Mouse (Mus musculus) naive thymus-derived CD4-positive, alpha-beta T cell, adult 2 months (primary cell): Measurements from ENCODE around the gene Gm10720.
"Not testable (repeated sequence)": the region's sequence is repeated elsewhere in the genome, so short reads cannot be mapped to it uniquely, and the experiment has no call there.

Experiments
- DNase-seq: peaks from one replicate; pipeline ENCODE4 v3.0.0-alpha.2; 2011; ENCODE audit warnings: low read depth

Gm10720 gene

DNA sequence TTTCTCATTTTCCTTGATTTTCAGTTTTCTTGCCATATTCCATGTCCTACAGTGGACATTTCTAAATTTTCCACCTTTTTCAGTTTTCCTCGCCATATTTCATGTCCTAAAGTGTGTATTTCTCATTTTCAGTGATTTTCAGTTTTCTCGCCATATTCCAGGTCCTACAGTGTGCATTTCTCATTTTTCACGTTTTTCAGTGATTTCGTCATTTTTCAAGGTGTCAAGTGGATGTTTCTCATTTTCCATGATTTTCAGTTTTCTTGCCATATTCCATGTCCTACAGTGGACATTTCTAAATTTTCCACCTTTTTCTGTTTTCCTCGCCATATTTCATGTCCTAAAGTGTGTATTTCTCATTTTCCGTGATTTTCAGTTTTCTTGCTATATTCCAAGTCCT, 10.2 kb downstream of the Gm10720 start:
- not testable (repeated sequence) for DNase-seq

DNA sequence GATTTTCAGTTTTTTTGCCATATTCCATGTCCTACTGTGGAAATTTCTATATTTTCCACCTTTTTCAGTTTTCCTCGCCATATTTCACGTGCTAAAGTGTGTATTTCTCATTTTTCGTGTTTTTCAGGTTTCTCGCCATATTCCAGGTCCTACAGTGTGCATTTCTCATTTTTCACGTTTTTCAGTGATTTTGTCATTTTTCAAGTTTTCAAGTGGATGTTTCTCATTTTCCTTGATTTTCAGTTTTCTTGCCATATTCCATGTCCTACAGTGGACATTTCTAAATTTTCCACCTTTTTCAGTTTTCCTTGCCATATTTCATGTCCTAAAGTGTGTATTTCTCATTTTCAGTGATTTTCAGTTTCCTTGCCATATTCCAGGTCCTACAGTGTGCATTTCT, 10.7 kb downstream of the Gm10720 start:
- not testable (repeated sequence) for DNase-seq

DNA sequence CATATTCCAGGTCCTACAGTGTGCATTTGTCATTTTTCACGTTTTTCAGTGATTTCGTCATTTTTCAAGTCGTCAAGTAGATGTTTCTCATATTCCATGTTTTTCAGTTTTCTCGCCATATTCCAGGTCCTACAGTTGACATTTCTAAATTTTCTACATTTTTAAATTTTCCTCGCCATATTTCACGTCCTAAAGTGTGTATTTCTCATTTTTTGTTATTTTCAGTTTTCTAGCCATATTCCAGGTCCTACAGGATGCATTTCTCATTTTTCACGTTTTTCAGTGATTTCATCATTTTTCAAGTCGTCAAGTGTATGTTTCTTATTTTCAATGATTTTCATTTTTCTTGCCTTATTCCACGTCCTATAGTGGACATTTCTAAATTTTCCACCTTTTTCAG, 11.3 kb downstream of the Gm10720 start:
- not testable (repeated sequence) for DNase-seq

DNA sequence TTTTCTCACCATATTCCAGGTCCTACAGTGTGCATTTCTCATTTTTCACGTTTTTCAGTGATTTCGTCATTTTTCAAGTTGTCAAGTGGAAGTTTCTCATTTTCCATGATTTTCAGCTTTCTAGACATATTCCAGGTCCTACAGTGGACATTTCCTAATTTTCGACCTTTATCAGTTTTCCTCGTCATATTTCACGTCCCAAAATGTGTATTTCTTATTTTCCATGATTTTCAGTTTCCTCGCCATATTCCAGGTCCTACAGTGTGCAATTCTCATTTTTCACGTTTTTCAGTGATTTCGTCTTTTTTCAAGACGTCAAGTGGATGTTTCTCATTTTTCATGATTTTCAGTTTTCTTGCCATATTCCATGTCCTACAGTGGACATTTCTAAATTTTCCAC, 11.7 kb downstream of the Gm10720 start:
- DNase-seq: peak; percentile 56

DNA sequence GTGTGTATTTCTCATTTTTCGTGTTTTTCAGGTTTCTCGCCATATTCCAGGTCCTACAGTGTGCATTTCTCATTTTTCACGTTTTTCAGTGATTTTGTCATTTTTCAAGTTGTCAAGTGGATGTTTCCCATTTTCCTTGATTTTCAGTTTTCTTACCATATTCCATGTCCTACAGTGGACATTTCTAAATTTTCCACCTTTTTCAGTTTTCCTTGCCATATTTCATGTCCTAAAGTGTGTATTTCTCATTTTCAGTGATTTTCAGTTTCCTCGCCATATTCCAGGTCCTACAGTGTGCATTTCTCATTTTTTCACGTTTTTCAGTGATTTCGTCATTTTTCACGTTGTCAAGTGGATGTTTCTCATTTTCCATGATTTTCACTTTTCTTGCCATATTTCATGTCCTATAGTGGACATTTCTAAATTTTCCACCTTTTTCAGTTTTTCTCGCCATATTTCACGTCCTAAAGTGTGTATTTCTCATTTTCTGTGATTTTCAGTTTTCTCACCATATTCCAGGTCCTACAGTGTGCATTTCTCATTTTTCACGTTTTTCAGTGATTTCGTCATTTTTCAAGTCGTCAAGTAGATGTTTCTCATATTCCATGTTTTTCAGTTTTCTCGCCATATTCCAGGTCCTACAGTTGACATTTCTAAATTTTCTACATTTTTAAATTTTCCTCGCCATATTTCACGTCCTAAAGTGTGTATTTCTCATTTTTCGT, 14.0 kb downstream of the Gm10720 start:
- DNase-seq: not testable (repeated sequence)

DNA sequence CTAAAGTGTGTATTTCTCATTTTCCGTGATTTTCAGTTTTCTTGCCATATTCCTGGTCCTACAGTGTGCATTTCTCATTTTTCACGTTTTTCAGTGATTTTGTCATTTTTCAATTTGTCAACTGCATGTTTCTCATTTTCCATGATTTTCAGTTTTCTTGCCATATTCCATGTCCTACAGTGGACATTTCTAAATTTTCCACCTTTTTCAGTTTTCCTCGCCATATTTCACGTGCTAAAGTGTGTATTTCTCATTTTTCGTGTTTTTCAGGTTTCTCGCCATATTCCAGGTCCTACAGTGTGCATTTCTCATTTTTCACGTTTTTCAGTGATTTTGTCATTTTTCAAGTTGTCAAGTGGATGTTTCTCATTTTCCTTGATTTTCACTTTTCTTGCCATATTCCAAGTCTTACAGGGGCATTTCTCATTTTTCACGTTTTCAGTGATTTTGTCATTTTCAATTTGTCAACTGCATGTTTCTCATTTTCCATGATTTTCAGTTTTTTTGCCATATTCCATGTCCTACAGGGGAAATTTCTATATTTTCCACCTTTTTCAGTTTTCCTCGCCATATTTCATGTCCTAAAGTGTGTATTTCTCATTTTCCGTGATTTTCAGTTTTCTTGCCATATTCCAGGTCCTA, 15.3 kb downstream of the Gm10720 start:
- DNase-seq: peak; percentile 87

DNA sequence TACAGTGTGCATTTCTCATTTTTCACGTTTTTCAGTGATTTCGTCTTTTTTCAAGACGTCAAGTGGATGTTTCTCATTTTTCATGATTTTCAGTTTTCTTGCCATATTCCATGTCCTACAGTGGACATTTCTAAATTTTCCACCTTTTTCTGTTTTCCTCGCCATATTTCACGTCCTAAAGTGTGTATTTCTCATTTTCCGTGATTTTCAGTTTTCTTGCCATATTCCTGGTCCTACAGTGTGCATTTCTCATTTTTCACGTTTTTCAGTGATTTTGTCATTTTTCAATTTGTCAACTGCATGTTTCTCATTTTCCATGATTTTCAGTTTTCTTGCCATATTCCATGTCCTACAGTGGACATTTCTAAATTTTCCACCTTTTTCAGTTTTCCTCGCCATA, 18.8 kb downstream of the Gm10720 start, which contains the start of gene Gm17535:
TSS of gene Gm17535 (plus strand) at position 301 of the 400 bp plus-strand sequence.
- not testable (repeated sequence) for DNase-seq

DNA sequence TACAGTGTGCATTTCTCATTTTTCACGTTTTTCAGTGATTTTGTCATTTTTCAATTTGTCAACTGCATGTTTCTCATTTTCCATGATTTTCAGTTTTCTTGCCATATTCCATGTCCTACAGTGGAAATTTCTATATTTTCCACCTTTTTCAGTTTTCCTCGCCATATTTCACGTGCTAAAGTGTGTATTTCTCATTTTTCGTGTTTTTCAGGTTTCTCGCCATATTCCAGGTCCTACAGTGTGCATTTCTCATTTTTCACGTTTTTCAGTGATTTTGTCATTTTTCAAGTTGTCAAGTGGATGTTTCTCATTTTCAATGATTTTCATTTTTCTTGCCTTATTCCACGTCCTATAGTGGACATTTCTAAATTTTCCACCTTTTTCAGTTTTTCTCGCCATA, 21.1 kb downstream of the Gm10720 start, which contains the start of gene Gm10715:
TSS of gene Gm10715 (plus strand) at position 301 of the 400 bp plus-strand sequence.
- DNase-seq: not testable (repeated sequence)

DNA sequence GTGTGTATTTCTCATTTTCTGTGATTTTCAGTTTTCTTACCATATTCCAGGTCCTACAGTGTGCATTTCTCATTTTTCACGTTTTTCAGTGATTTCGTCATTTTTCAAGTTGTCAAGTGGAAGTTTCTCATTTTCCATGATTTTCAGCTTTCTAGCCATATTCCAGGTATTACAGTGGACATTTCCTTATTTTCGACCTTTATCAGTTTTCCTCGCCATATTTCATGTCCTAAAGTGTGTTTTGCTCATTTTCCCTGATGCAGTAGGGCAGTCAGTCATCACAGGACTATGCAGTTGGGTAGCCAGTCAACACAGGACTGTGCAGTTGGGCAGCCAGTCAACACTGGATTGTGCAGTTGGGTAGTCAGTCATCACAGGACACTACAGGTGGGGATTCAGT, 22.7 kb downstream of the Gm10720 start:
- DNase-seq: peak; percentile 31
